Mouse (Mus musculus): ENCODE measurements around the gene Prkg1.

GRCm38 (mm10) chr19:30990390-30990789 is 774.4 kb downstream of the Prkg1 start:
- TF ChIP-seq CTCF (IDR thresholded peaks at IDR 0.05; ENCODE audit: low read depth, low read length) = no peak
- TF ChIP-seq POLR2A (IDR thresholded peaks at IDR 0.05; ENCODE audit: borderline replicate concordance, low read depth, low read length) = no peak
